Mouse (Mus musculus) heart, adult 2 months (tissue): ENCODE data around the gene Cntn2.

Experiments
- CTCF ChIP-seq: fragments of 200-600 bp; IDR thresholded peaks from 2 replicates; pipeline ENCODE4 v1.8.1; 2022; ENCODE audit warnings: antibody characterized with exemption, mild to moderate bottlenecking, moderate library complexity
- EP300 ChIP-seq: fragments of 200-500 bp; IDR thresholded peaks from 2 replicates; pipeline ENCODE4 v1.6.1; 2011; ENCODE audit warnings: low read depth, low read length, control low read depth; ENCODE audit not compliant: insufficient read depth
- POLR2A ChIP-seq: fragments of 200-500 bp; IDR thresholded peaks from 2 replicates; pipeline ENCODE4 v1.6.1; 2011; ENCODE audit warnings: mild to moderate bottlenecking, low read depth, low read length, control low read depth; ENCODE audit not compliant: insufficient read depth

GRCm38 (mm10) chr1:132505155-132505554 lies 37.9 kb downstream of the Cntn2 start:
- TF ChIP-seq CTCF (no peak), POLR2A (no peak), EP300 (no peak)
